ENCODE assay signal across 17 mouse cellular contexts in the genomic region with DNA sequence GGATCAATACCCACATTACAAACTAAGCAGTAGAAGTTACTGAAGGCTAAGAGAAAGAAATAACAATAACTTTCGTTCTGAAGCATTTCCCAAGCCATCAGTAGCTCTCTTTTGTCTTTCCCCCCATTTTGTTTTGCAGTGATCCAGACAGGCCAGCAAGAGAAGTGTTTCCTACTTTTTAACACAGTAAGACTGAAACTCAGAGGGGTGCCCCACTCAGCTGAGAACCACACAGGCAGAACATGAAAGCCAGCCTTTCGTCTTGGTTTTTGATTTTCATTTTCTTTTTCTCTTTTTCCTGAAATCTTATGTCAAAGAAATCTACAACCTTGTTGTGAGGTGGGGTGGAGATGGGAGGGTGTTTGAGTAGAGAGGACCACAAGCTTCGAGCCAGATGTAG.
"Had no signal": no experiment of that assay in that cellular context is flagged by ENCODE, and none has a peak within 500 bp of the region (broad histone marks: within the 10 kb centered on the region; RNA-seq: fewer than 3 reads in every experiment).

No protein-coding gene starts in this region.

- H3K9ac ChIP-seq: liver, embryonic 14.5 days; liver, postnatal 0 days; lung, embryonic 14.5 days; midbrain, embryonic 12.5 days; midbrain, embryonic 15.5 days; neural tube, embryonic 13.5 days; stomach, embryonic 15.5 days had no signal

- ATAC-seq: intestine, postnatal 0 days; liver, postnatal 0 days; lung, postnatal 0 days; midbrain, embryonic 15.5 days had no signal

- H3K27me3 ChIP-seq: midbrain, embryonic 12.5 days; midbrain, embryonic 15.5 days; neural tube, embryonic 13.5 days; stomach, embryonic 15.5 days had no signal

- H3K9me3 ChIP-seq: midbrain, embryonic 12.5 days; midbrain, embryonic 15.5 days; neural tube, embryonic 13.5 days; stomach, embryonic 15.5 days had no signal

- H3K4me2 ChIP-seq: lung, embryonic 14.5 days; midbrain, embryonic 12.5 days; midbrain, embryonic 15.5 days; neural tube, embryonic 13.5 days; stomach, embryonic 15.5 days had no signal

- H3K36me3 ChIP-seq: midbrain, embryonic 12.5 days; midbrain, embryonic 15.5 days; neural tube, embryonic 13.5 days; stomach, embryonic 15.5 days had no signal

- H3K4me3 ChIP-seq: midbrain, embryonic 12.5 days; midbrain, embryonic 15.5 days; neural tube, embryonic 13.5 days; stomach, embryonic 15.5 days had no signal

- DNase-seq: kidney, adult 2 months; kidney, postnatal 25 days; layer of hippocampus, adult 9-11 months; liver, postnatal 0 days; lung, embryonic 14.5 days; retina, postnatal 1 day; right cerebral cortex, postnatal 25 days; spleen, adult 18-20 months had no signal

- H3K27ac ChIP-seq: kidney, postnatal 0 days; liver, embryonic 14.5 days; macrophage; midbrain, embryonic 12.5 days; midbrain, embryonic 15.5 days; neural tube, embryonic 13.5 days; stomach, embryonic 15.5 days had no signal

- H3K4me1 ChIP-seq: midbrain, embryonic 12.5 days; midbrain, embryonic 15.5 days; neural tube, embryonic 13.5 days; stomach, embryonic 15.5 days had no signal
